Mouse (Mus musculus) urinary bladder, adult 2 months (tissue): Measurements from ENCODE around the gene Ltbp1. TPM values are rescaled to one million over a fixed set of nuclear protein-coding genes. Genes with fewer than 3 reads are reported as not detected.
"Not testable (repeated sequence)": the region's sequence is repeated elsewhere in the genome, so short reads cannot be mapped to it uniquely, and the experiment has no call there.

Experiments used
- DNase-seq: peaks from one replicate; pipeline ENCODE4 v3.0.0; 2022; ENCODE audit warnings: low spot score
- polyA plus RNA-seq: library from polyadenylated mRNA; depleted of rRNA; stranded (reverse); fragments of >200 nt; gene quantifications from 2 replicates; pipeline ENCODE4 v1.2.3, GENCODE M21; 2012

Gene Ltbp1
- polyA plus RNA-seq, 1 experiment, result 26.4 TPM

DNA sequence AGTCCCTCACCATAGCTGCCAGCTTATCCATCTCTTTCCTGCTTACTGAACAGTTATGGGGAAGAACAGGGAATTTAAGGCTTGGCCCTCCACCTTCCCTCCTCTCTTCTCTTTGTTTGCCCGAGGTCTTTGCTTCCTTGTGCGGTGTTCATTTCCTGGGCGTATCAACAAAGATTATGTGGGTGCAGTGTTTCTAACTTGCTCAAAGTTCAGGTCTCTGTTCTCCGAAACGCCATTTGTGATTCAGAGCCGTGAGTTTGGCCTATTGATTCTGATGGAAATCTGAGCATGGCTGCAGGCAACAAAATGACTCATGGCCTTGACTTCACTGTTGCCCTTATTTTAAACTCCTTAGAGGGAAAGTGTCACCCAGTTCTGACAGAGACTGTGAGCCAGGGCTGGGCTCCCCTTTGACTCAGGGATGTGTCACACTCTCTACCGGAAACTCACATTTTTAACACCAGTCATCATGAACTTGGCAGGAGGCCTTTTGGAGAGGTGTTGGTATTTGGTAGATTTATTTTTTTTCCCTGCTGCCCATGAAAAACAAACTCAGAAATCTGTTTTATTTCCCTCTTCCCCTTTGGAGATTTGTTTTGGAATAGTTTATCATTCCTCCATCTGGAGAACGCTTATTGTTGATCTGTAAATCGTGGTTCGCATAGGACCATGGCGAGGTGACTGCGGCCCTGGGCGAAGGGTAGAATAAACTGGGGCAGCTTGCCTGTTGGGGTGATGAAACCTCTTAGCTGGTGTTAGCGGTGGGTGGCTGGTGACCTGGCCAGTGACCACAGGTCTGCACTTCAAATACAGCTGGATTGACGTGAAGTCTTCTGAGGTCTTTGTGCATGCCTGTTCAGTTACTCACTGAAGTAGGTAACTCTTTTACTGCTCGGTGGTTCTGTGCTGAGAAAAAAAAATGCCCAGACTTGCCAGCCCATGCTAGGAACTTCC lies 105.2 kb downstream of the Ltbp1 start:
- DNase-seq, result no peak

DNA sequence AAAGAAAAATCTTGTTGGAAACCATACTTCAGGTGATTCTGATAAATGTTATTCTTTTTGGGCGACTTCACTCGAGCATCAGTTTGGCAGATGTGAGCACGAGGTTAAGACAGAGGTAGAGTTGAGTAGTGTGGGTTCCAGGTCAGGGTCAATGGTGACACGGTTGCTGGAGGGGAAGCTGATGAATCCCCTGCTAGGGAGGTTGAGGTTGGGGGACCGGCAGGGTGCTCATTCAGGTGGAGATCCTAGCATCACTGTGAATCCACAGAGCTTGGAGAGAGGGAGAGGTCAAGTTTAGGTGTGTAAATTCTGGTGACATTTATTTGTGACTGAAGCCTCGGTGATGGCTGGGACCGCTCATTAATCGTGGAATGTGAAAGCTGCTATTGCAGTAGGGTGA lies 110.2 kb downstream of the Ltbp1 start:
- DNase-seq, result no peak

DNA sequence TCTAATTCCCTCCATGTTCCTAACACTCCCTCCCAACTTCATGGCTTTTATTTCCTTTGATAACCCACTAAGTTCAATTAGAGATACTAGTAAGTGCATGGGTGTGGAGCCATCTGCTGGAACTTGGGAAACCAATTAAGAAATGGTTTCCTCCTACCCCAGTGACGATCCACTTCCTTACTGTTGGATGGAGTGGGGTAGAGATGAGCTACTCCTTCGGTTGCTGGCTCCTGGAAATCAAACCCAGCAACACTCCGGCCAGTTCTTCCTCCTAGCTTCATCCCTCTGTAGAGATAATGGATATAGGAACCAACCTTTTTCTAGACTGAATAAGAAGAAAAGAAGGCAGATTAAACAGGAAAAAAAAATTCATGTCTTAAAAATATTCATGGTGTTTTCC lies 113.5 kb downstream of the Ltbp1 start:
- no peak for DNase-seq

DNA sequence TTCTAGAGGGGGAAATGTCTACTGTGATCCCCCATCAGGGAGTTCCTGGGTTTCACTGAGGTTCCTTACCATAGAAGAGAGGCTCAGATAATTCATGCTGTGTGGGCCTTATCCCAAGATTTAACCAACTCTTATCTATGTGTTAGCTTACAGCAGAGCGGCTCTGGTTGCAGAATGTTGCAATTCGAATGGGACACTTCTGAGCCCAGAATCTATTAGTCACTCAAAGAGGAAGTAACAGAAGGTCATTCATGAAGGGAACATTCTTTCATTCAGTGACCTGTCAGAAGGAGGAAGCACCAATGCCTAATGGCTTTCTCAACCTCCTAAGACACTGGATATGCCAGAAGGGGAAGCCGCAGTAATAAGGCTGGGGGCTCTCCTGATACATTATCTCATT lies 114.1 kb downstream of the Ltbp1 start:
- DNase-seq, result no peak

GRCm38 (mm10) chr17:75120071-75120470 lies 114.7 kb downstream of the Ltbp1 start:
- no peak for DNase-seq

GRCm38 (mm10) chr17:75122584-75123282 lies 117.4 kb downstream of the Ltbp1 start:
- no peak for DNase-seq

DNA sequence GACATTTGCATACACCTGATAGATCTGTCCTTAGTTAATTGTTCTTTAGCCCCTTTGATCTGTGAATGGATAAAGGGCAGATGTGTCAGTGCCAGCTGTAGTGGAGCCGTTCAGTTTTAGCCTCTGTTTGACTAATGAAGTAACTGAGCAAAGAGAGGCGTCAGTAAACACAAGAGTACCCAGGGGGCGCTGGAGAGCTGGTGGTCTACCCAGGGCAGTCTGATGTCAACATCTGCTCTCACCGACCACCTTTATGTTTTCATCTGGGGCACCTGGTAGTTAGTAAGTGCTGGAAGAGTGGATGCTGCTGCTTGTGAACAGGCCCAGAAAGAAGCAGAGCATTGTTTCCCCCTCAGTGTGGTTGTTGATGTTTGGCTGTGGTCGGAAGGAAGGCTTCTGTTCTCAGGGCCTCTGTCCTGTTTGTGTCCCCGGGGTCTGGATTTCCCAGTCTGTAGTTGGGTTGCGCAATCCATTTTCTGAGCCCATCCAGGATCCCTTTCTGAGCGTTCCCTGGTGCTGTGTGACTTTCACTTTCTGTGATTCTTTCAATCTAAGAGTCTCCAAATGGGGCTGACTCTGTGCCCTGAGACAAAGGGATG lies 123.1 kb downstream of the Ltbp1 start:
- no peak for DNase-seq

GRCm38 (mm10) chr17:75133983-75134382 lies 128.6 kb downstream of the Ltbp1 start:
- DNase-seq, result no peak

DNA sequence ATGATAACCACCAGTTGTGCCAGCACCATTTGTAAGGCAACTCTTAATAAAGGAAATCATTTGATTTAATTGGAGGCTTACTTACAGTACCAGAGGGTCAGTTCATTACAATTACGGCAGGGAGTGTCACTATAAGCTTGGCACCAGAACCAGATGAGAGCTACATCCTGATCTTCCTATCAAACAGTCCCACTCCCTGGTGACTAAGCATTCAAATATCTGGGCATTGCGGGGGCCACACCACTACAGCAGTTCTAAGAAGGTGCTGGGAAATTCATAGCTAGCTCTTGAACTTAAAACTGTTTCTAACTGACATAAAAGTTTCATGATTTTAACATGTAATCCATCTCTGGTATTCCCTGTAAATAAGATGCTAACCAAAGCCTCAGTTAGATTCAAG lies 134.4 kb downstream of the Ltbp1 start:
- DNase-seq, result no peak

DNA sequence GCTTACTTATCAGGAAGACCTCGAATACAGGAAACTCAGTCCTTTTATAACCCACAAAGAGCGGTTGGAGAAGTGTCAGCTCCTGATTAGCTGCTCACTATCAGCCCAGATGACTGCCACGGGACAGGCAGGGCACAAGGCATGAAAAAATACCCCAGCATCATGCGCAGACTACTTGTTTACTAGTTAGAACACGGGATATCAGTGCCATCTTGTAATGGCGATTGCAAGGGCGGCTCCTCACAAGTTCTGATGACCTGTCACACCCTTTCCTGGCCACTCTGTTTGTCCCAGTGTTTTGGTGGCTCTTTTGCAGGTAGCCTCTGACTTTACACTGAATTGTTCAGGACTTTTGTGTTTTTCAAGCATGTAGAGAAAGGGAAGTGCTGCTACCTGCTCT lies 137.5 kb downstream of the Ltbp1 start:
- DNase-seq, result not testable (repeated sequence)

GRCm38 (mm10) chr17:75143927-75144326 lies 138.6 kb downstream of the Ltbp1 start:
- DNase-seq, result no peak

DNA sequence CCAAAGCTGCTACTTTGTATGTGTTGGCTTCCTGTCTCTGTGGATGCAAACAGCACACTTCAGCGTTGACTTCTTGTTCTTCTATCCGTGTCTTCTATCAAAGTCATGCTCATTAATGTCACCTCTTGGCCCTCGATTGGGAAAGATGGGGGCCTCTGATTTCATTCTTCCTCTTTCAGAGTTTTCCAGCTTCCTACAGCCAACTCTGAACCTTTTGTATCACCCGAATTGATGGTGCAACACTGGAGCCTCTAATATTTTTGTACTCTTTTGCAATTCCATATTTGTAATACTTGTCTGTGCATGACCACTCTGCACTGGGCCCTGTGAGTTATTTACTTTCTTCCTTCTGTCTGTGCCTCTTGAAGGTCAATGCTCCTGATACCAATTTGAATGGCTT lies 141.8 kb downstream of the Ltbp1 start:
- DNase-seq, result no peak

GRCm38 (mm10) chr17:75151800-75152199 lies 146.4 kb downstream of the Ltbp1 start:
- DNase-seq, result no peak

DNA sequence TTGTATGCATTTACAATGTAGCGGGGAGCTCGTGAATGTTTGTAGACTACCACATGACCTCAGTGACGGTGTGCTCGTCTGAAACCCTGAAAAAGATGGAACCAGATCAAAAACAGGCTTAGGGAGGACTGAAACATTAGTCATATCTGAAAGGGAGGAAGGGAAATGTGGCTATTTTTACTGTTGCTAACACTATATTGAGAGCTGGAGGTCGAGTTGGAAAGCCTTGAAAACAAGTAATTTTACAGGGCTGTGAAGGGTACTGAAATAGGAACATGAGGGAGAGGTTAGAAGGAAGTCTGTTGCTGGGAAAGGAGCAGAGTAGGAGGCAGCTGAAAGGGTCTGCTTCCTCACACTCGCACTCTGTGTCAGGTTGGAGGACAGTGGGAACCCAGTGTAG lies 147.7 kb downstream of the Ltbp1 start:
- DNase-seq, result no peak

DNA sequence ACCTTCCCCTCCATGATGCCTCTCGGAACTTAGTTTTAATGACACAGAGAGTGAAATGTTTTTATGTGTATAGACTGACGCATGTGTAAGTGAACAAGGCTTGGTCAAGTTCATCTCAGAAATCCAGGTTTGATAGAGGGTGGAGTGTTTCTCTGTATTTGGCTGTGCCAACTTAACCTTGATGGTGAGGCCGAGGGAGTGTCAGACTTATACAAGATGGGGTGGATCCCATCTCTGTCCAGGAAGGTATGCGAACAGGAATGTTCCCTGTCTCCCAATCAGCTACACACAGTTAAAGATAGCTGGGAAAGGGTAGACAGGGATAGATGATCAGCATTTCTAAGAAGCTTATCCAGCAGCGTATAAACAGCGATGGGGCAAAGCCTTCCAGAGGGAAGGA lies 153.0 kb downstream of the Ltbp1 start:
- DNase-seq, result no peak

GRCm38 (mm10) chr17:75159066-75159787 lies 153.9 kb downstream of the Ltbp1 start:
- DNase-seq, result no peak

DNA sequence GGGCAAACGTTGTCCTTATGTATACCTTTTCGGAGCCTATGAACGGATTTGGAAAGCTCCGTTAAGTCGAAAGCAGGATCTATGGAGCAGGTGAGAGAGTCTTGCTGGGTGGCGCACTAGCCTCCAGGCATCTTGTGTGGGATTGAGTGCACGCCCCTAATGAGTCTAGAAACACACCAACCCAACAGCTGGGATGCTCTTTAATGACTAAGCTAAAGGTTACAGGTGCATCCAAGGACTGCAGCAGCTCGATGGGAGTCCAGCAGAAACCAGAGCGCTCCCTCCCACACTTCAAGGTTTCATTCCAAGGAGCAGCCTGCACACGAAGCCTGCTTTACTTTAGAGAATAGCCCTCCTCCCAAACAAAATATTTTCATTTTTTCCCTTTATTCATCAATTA lies 155.7 kb downstream of the Ltbp1 start:
- DNase-seq, result no peak

- DNase-seq, result no peak
Measured at GRCm38 (mm10) chr17:75161931-75162330, 156.6 kb downstream of the Ltbp1 start.

DNA sequence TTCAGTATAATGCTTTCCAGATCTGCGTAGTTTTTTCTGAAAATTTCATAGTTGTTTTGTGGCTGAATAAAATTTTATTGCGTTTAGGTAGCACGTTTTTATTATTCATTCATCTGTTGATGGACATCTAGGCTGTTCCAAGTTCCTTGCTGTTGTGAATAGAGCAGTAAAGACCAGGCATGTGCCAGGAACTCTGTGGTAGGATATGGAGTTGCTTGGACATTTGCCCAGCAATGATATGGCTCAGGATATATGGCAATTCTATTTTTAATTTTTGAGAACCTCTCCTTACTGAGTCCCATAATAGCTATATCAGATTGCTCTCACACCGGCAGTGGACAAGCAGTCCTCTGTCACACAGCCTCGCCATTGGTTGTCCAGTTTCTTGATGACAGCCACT lies 159.2 kb downstream of the Ltbp1 start:
- no peak for DNase-seq

DNA sequence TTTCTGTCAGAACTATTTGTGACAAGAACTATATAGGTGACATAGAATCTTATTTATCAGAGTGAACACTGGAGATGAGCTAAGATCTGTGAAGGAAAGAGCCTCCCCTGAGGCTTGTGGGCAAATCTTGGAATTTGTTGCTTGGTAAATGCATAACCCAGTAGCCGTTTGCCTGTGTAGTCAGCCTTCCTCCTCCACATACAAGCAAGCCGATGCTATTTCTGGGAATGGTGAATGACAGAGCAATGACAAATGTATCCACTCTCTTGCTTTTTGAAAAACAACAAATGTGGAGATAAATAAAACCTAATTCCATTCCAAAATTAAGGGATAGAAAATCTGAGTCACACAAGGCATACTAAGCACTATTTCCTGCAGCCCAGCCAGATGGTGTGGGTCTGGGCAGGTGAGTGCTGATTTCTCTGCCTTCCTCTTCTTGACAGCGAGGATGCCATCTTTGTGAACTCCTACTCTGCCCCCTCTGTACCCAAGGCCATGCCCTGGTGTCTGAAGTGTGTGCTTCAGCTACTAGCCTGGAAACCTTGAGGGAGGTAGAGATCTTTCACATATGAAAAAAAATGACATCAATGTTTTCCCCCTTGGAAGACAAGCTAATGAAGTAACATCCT lies 163.3 kb downstream of the Ltbp1 start:
- DNase-seq, result no peak

DNA sequence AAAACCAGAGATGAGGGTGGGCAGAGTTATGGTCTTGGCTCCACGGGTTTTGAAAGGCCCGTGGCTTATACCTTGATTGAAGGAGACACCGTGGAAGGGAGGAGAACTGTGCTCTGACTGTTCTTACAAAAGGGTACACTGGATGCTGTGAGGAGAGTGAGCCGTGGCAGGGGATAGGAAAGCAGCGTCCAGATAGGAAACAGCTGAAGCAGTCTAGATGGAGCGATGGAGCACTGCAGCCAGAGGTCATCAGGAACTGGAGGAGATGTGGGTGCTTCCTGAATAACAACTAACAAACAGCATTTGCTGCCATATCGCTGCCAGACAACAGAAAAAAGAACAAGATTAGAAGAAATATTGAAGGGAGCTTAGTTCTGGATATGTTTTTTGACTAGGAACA lies 166.3 kb downstream of the Ltbp1 start:
- DNase-seq, result no peak
